Mouse (Mus musculus) kidney, adult 10 weeks (tissue): ENCODE data around the gene Fam120a. TPM values are rescaled to one million over a fixed set of nuclear protein-coding genes. Genes with fewer than 3 reads are reported as not detected.

ENCODE experiments used
- polyA plus RNA-seq: library from polyadenylated mRNA; stranded (reverse); fragments of 350-450 nt; fragmentation: Illumina TruSeq; extraction: RNeasy Lipid Tissue Mini Kit (QIAGEN cat#74804); gene quantifications from one replicate; pipeline ENCODE4 v1.2.3, GENCODE M21; 2014; ENCODE audit warnings: low read depth, low replicate concordance

The Fam120a gene
- polyA plus RNA-seq, result 141 TPM

GRCm38 (mm10) chr13:48967956-48968749, at the start of gene Fam120a:
Fam120a (minus strand) TSS chr13:48968017.

GRCm38 (mm10) chr13:48870771-48871731, 96.8 kb downstream of the Fam120a start, which contains the start of gene Phf2:
Phf2 (minus strand) TSS chr13:48871119.

Other genes with a start within 250 kb of the Fam120a start
- 4.2 TPM for gene Phf2, start 96.9 kb downstream of the Fam120a start, polyA plus RNA-seq
- not detected for gene Wnk2, start 180.0 kb upstream of the Fam120a start, polyA plus RNA-seq
- 0.44 TPM for gene Ninj1, start 219.5 kb upstream of the Fam120a start, polyA plus RNA-seq
- not detected for gene Card19, start 248.0 kb upstream of the Fam120a start, polyA plus RNA-seq